Mouse (Mus musculus) ES-E14 (cell line): ENCODE measurements around the gene Gm10647.

Experiments used
- MAFK ChIP-seq: IDR thresholded peaks from 2 replicates; pipeline ENCODE4 v1.6.1; 2014; ENCODE audit warnings: mild to moderate bottlenecking, low read depth, low read length, inconsistent platforms; ENCODE audit not compliant: insufficient read depth
- ZC3H11A ChIP-seq: IDR thresholded peaks from 2 replicates; pipeline ENCODE4 v1.6.1; 2012; ENCODE audit warnings: low read depth, mild to moderate bottlenecking, inconsistent platforms, low read length, borderline replicate concordance

- TF ChIP-seq ZC3H11A (no peak), MAFK (no peak)
Measured at GRCm38 (mm10) chr9:66846822-66847221, 50.0 kb downstream of the Gm10647 start.
